Mouse (Mus musculus) splenic B cell, adult 2 months (primary cell): Measurements from ENCODE around the gene Zfp11.
"Not testable (repeated sequence)": the region's sequence is repeated elsewhere in the genome, so short reads cannot be mapped to it uniquely, and the experiment has no call there.

ENCODE experiments used
- DNase-seq: peaks from one replicate; pipeline ENCODE4 v3.0.0-alpha.2; 2011; ENCODE audit warnings: low read depth, low spot score
- H3K27me3 ChIP-seq: 2 replicates; pipeline ENCODE4 v1.6.1; 2012; ENCODE audit warnings: mild to moderate bottlenecking, low read length, moderate library complexity, mixed read lengths; ENCODE audit not compliant: control insufficient read depth, poor library complexity, insufficient read depth, severe bottlenecking
- H3K36me3 ChIP-seq: 2 replicates; pipeline ENCODE4 v1.6.1; 2012; ENCODE audit warnings: mild to moderate bottlenecking, low read length, moderate library complexity, mixed read lengths; ENCODE audit not compliant: control insufficient read depth, poor library complexity, insufficient read depth, severe bottlenecking

Gene Zfp11

GRCm38 (mm10) chr5:129657016-129657415 is 12.9 kb downstream of the Zfp11 start:
- no peaks in the 10 kb centered on the region for H3K36me3 ChIP-seq

DNA sequence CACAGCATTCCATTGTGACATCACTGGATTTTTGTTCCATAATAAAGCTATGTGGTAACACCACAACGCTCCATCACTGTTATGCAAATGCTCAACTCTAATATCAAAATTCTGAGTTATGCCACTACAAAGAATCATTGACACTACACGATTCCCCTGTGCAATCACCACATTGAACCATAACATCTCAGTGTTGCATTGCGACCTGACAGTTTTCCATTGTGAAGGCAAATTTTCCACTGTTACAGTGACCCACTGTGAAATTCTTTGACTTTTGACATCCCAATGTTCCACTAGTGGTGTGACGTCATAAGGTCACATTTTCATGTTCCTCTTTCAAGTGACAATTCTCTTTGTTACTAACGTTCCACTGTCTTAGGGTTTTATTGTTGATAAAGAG is 19.0 kb downstream of the Zfp11 start:
- DNase-seq, result no peak
- H3K27me3 ChIP-seq, result no peaks in the 10 kb centered on the region
- no peaks in the 10 kb centered on the region for H3K36me3 ChIP-seq

More at GRCm38 (mm10) chr5:129657016-129657415, 12.9 kb downstream of the Zfp11 start:
- H3K27me3 ChIP-seq, result no peaks in the 10 kb centered on the region
- no peak for DNase-seq

- not testable (repeated sequence) for H3K27me3 ChIP-seq, DNase-seq, H3K36me3 ChIP-seq
These were observed 37.3 kb downstream of the Zfp11 start for GRCm38 (mm10) chr5:129632270-129633250.

DNA sequence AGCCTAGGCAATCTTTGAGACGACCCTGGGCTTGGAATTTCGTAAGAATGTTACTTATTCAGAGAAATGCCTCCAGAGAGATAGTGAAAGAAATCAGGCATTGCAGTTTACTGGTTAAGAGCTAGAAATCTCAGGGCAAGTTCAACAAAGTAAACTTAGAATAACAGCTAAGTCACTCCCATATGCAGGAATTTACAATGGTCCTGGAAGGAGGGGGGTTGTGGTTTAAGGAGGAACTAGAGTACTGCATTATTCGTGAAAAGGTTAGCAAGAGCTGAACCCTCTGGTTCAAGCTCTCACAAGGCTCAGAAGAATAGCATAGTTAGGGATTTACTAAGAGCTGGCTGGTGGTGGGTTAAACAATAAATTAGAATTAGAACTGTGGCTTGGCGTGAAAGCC is 43.3 kb downstream of the Zfp11 start:
- not testable (repeated sequence) for H3K27me3 ChIP-seq, H3K36me3 ChIP-seq, DNase-seq

- DNase-seq, result no peak
- H3K36me3 ChIP-seq, result no peaks in the 10 kb centered on the region
- H3K27me3 ChIP-seq, result no peaks in the 10 kb centered on the region
These were observed 43.8 kb downstream of the Zfp11 start for GRCm38 (mm10) chr5:129626099-129626498.

- no peak for DNase-seq
- H3K36me3 ChIP-seq, result no peaks in the 10 kb centered on the region
- H3K27me3 ChIP-seq, result no peaks in the 10 kb centered on the region
These were observed 48.5 kb downstream of the Zfp11 start for GRCm38 (mm10) chr5:129621361-129621760.

DNA sequence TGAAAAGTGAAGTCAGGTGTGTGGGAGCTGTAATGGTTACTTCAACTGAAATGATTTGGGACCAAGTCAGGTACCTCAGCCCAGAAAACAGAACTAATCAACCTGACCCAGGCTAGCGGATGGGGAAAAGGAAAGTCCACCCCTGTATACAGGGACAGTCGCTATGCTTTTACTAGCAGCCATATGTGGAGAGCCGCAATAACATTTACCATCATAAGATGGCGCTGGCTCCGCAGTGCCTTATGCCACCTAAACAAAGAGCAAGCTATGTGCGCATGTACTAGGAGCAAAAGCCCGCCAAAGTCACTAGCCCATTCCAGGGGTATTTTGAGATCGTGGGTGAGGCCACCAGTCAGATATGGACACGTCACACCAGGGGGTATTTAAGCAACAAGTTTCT is 49.3 kb downstream of the Zfp11 start:
- not testable (repeated sequence) for H3K36me3 ChIP-seq, DNase-seq, H3K27me3 ChIP-seq

DNA sequence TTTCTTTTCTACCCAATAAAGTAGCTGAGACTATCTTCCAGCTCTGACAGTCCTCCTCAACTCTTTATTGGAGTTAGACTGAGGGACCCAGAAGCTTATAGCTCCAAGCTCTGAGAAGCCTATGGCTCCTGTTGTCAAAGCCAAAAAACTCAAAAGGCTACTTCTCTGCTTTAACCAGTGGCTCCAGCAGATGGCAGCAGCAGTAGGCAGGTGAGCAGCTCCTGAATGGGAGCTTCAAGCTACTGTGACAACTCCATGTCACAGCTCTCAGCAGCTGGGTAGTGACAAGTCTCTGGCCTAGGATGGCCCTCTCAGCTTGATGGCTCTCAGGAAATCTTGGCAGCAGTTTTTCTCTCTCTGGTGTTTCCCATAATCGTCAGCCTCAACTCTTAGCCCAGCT is 58.8 kb downstream of the Zfp11 start:
- peak; percentile 66 for DNase-seq
- Histone ChIP-seq H3K27me3 (no peaks in the 10 kb centered on the region), H3K36me3 (no peaks in the 10 kb centered on the region)

GRCm38 (mm10) chr5:129607476-129607875 is 62.4 kb downstream of the Zfp11 start:
- Histone ChIP-seq H3K36me3 (no peaks in the 10 kb centered on the region), H3K27me3 (no peaks in the 10 kb centered on the region)
- no peak for DNase-seq
